Mouse (Mus musculus): ENCODE results near the gene Stk32b. TPM values are rescaled to one million over a fixed set of nuclear protein-coding genes. Genes with fewer than 3 reads are reported as not detected.
A peak's percentile ranks its signal among the peaks of the same experiment; 100 is the strongest.

Stk32b gene
- polyA plus RNA-seq, 1 experiment, result 2.9 TPM

GRCm38 (mm10) chr5:37708124-37708523, 8.8 kb downstream of the Stk32b start:
- Histone ChIP-seq H3K27ac (ENCODE audit: control insufficient read depth, insufficient read depth, low read depth, low read length) (no peak overlapping the region), H3K36me3 (ENCODE audit: control insufficient read depth, insufficient read depth, low read length) (no peaks in the 10 kb centered on the region), H3K27me3 (ENCODE audit: control insufficient read depth, insufficient read depth, low read length) (no peaks in the 10 kb centered on the region), H3K4me1 (ENCODE audit: control insufficient read depth, insufficient read depth, low read length) (no peaks in the 10 kb centered on the region), H3K4me3 (ENCODE audit: control insufficient read depth, low read depth, low read length) (no peak overlapping the region)
- TF ChIP-seq CTCF (IDR thresholded peaks at IDR 0.05; ENCODE audit: control insufficient read depth, insufficient read depth, insufficient replicate concordance, low read depth, low read length), result peak; percentile 31; the same call in 1 of the 2 replicates
- TF ChIP-seq POLR2A (IDR thresholded peaks at IDR 0.05; ENCODE audit: control insufficient read depth, low read depth, low read length), result no peak

GRCm38 (mm10) chr5:37704962-37705361, 12.0 kb downstream of the Stk32b start:
- no peak overlapping the region for H3K27ac ChIP-seq (ENCODE audit: control insufficient read depth, insufficient read depth, low read depth, low read length)
- H3K4me1 ChIP-seq (ENCODE audit: control insufficient read depth, insufficient read depth, low read length), result no peaks in the 10 kb centered on the region
- no peaks in the 10 kb centered on the region for H3K27me3 ChIP-seq (ENCODE audit: control insufficient read depth, insufficient read depth, low read length)
- TF ChIP-seq POLR2A (IDR thresholded peaks at IDR 0.05; ENCODE audit: control insufficient read depth, low read depth, low read length) (no peak), CTCF (IDR thresholded peaks at IDR 0.05; ENCODE audit: control insufficient read depth, insufficient read depth, insufficient replicate concordance, low read depth, low read length) (no peak)
- H3K36me3 ChIP-seq (ENCODE audit: control insufficient read depth, insufficient read depth, low read length), result no peaks in the 10 kb centered on the region
- H3K4me3 ChIP-seq (ENCODE audit: control insufficient read depth, low read depth, low read length), result no peak overlapping the region

GRCm38 (mm10) chr5:37699757-37700156, 17.2 kb downstream of the Stk32b start:
- H3K27me3 ChIP-seq (ENCODE audit: control insufficient read depth, insufficient read depth, low read length), result no peaks in the 10 kb centered on the region
- no peaks in the 10 kb centered on the region for H3K4me1 ChIP-seq (ENCODE audit: control insufficient read depth, insufficient read depth, low read length)
- no peak overlapping the region for H3K27ac ChIP-seq (ENCODE audit: control insufficient read depth, insufficient read depth, low read depth, low read length)
- TF ChIP-seq CTCF (IDR thresholded peaks at IDR 0.05; ENCODE audit: control insufficient read depth, insufficient read depth, insufficient replicate concordance, low read depth, low read length) (no peak), POLR2A (IDR thresholded peaks at IDR 0.05; ENCODE audit: control insufficient read depth, low read depth, low read length) (no peak)
- no peak overlapping the region for H3K4me3 ChIP-seq (ENCODE audit: control insufficient read depth, low read depth, low read length)
- no peaks in the 10 kb centered on the region for H3K36me3 ChIP-seq (ENCODE audit: control insufficient read depth, insufficient read depth, low read length)

DNA sequence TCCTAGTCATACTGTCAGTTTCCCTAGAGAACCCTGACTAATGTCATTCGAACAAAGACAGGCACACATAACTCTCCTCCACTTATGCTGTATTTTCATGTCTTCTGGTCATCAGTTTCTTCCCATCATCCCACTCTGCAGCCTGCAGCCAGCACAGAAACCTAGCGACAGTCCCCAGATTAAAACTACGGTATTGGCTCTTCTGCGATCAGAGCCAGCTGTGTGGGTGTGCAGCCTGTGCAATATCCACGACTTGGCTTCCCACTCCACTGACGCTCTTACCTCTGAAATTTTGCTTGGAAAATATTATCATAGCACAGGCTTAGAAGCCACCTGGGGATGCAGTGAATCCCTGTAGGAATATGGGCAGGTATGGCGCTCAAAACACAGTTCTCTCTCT, 19.7 kb downstream of the Stk32b start:
- no peak overlapping the region for H3K27ac ChIP-seq (ENCODE audit: control insufficient read depth, insufficient read depth, low read depth, low read length)
- no peak for TF ChIP-seq POLR2A (IDR thresholded peaks at IDR 0.05; ENCODE audit: control insufficient read depth, low read depth, low read length)
- no peak for TF ChIP-seq CTCF (IDR thresholded peaks at IDR 0.05; ENCODE audit: control insufficient read depth, insufficient read depth, insufficient replicate concordance, low read depth, low read length)
- no peaks in the 10 kb centered on the region for H3K27me3 ChIP-seq (ENCODE audit: control insufficient read depth, insufficient read depth, low read length)
- H3K4me1 ChIP-seq (ENCODE audit: control insufficient read depth, insufficient read depth, low read length), result no peaks in the 10 kb centered on the region
- H3K4me3 ChIP-seq (ENCODE audit: control insufficient read depth, low read depth, low read length), result no peak overlapping the region
- no peaks in the 10 kb centered on the region for H3K36me3 ChIP-seq (ENCODE audit: control insufficient read depth, insufficient read depth, low read length)

DNA sequence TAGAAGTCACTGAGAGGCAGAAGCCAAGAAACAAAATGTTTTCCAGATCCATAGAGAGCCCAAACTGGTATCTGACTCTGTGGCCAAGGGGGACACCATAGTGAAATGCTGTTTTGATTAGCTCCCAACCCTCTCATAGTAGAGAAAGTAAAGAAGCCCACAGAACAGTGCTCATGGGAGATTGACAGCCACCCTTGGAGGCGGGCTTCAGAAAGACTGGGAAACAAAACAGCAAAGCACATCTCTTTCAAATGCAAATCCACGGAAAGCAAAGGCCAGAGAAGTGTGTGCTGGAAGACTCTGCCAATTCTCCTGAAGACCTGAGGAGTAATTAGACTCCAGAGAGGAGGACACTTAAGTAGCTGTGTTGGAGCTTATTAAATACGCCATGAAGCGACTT, 21.2 kb downstream of the Stk32b start:
- Histone ChIP-seq H3K27me3 (ENCODE audit: control insufficient read depth, insufficient read depth, low read length) (no peaks in the 10 kb centered on the region), H3K36me3 (ENCODE audit: control insufficient read depth, insufficient read depth, low read length) (no peaks in the 10 kb centered on the region), H3K4me3 (ENCODE audit: control insufficient read depth, low read depth, low read length) (no peak overlapping the region), H3K4me1 (ENCODE audit: control insufficient read depth, insufficient read depth, low read length) (no peaks in the 10 kb centered on the region), H3K27ac (ENCODE audit: control insufficient read depth, insufficient read depth, low read depth, low read length) (no peak overlapping the region)
- TF ChIP-seq POLR2A (IDR thresholded peaks at IDR 0.05; ENCODE audit: control insufficient read depth, low read depth, low read length), result no peak
- no peak for TF ChIP-seq CTCF (IDR thresholded peaks at IDR 0.05; ENCODE audit: control insufficient read depth, insufficient read depth, insufficient replicate concordance, low read depth, low read length)

DNA sequence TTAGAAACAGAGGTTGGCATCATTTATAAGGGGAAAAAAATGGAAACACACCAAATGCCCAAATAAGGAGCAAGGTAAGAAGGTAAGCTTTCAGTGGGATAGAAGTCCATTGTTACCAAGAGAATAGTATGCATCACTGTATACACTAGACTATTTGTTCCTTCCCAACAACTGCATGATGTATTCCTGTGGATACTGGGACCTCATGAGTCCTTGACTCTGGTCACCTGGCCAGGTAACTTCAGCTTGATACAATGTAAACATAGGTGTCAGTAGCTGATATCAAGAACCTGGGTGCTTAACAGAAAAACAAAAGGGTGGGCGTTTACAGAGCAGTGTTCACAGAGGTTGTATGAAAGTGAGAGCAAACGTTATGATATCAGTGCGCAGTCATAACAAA, 24.2 kb downstream of the Stk32b start:
- no peak for TF ChIP-seq CTCF (IDR thresholded peaks at IDR 0.05; ENCODE audit: control insufficient read depth, insufficient read depth, insufficient replicate concordance, low read depth, low read length)
- TF ChIP-seq POLR2A (IDR thresholded peaks at IDR 0.05; ENCODE audit: control insufficient read depth, low read depth, low read length), result no peak
- no peak overlapping the region for H3K27ac ChIP-seq (ENCODE audit: control insufficient read depth, insufficient read depth, low read depth, low read length)
- H3K4me3 ChIP-seq (ENCODE audit: control insufficient read depth, low read depth, low read length), result no peak overlapping the region
- H3K27me3 ChIP-seq (ENCODE audit: control insufficient read depth, insufficient read depth, low read length), result no peaks in the 10 kb centered on the region
- no peaks in the 10 kb centered on the region for H3K4me1 ChIP-seq (ENCODE audit: control insufficient read depth, insufficient read depth, low read length)
- no peaks in the 10 kb centered on the region for H3K36me3 ChIP-seq (ENCODE audit: control insufficient read depth, insufficient read depth, low read length)

- no peaks in the 10 kb centered on the region for H3K36me3 ChIP-seq (ENCODE audit: control insufficient read depth, insufficient read depth, low read length)
- no peak overlapping the region for H3K27ac ChIP-seq (ENCODE audit: control insufficient read depth, insufficient read depth, low read depth, low read length)
- no peak for TF ChIP-seq CTCF (IDR thresholded peaks at IDR 0.05; ENCODE audit: control insufficient read depth, insufficient read depth, insufficient replicate concordance, low read depth, low read length)
- H3K4me1 ChIP-seq (ENCODE audit: control insufficient read depth, insufficient read depth, low read length), result no peaks in the 10 kb centered on the region
- H3K27me3 ChIP-seq (ENCODE audit: control insufficient read depth, insufficient read depth, low read length), result no peaks in the 10 kb centered on the region
- H3K4me3 ChIP-seq (ENCODE audit: control insufficient read depth, low read depth, low read length), result no peak overlapping the region
Observed at GRCm38 (mm10) chr5:37670781-37671180, 46.2 kb downstream of the Stk32b start.

DNA sequence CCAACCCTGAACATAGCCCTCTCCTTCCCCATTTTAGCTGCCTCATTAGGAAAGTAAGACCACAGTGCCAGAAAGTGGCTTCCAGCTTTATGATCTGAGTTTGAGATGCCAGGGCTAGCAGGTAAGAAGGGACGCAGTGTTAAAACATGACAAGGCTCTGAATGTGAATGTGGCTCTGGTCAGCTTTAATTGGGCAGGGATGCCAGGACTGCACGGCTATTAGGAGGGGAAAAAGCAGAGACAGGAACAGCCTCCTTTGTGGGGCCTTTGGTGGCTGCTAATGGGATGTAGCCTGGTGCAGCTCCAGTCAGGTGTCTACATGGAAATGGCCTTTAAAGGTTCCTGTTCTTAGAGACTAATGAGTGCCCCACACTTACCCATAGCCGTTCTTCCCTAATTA, 52.0 kb downstream of the Stk32b start:
- H3K27me3 ChIP-seq (ENCODE audit: control insufficient read depth, insufficient read depth, low read length), result no peaks in the 10 kb centered on the region
- H3K36me3 ChIP-seq (ENCODE audit: control insufficient read depth, insufficient read depth, low read length), result no peaks in the 10 kb centered on the region

More for the DNA sequence above, 52.0 kb downstream of the Stk32b start:
- peak overlapping the region; percentile 4; the same call in 1 of the 2 replicates for H3K4me3 ChIP-seq (ENCODE audit: control insufficient read depth, low read depth, low read length)
- TF ChIP-seq POLR2A (IDR thresholded peaks at IDR 0.05; ENCODE audit: control insufficient read depth, low read depth, low read length) (no peak), CTCF (IDR thresholded peaks at IDR 0.05; ENCODE audit: control insufficient read depth, insufficient read depth, insufficient replicate concordance, low read depth, low read length) (no peak)
- no peak overlapping the region for H3K27ac ChIP-seq (ENCODE audit: control insufficient read depth, insufficient read depth, low read depth, low read length)
- H3K4me1 ChIP-seq (ENCODE audit: control insufficient read depth, insufficient read depth, low read length), result no peaks in the 10 kb centered on the region

All from testis, adult 2 months (tissue).